Mouse (Mus musculus) central nervous system, embryonic 11.5 days (tissue): ENCODE results near the gene Vmn1r27. TPM values are rescaled to one million over a fixed set of nuclear protein-coding genes. Genes with fewer than 3 reads are reported as not detected.

Source experiments
- polyA plus RNA-seq: library from polyadenylated mRNA; depleted of rRNA; stranded (reverse); fragments of >200 nt; gene quantifications from 2 replicates; pipeline ENCODE4 v1.2.3, GENCODE M21; 2012; rRNA removed

Vmn1r27 gene
- polyA plus RNA-seq: not detected in 2 replicates

DNA sequence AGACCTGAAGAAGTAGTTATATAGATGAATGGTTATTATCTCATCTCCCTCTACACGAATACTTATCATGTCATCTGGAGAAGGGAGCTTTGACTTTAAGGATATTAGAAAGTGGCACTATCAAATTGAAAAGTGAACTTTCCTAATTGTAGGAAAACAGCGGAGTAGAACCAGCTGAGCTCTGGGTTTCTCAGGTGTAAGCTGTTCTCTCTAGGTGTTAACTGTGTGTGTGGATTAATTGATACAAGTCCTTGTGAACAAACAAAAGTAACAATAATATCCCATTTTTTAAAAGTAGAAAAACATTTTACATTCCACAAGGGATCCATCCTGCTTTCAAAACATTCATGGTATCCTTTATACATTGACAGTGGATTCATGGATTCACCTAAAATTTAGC is at the start of gene Vmn1r27:
Gene Vmn1r27, minus strand, starts transcription at position 101 of the 400 bp plus-strand sequence.

DNA sequence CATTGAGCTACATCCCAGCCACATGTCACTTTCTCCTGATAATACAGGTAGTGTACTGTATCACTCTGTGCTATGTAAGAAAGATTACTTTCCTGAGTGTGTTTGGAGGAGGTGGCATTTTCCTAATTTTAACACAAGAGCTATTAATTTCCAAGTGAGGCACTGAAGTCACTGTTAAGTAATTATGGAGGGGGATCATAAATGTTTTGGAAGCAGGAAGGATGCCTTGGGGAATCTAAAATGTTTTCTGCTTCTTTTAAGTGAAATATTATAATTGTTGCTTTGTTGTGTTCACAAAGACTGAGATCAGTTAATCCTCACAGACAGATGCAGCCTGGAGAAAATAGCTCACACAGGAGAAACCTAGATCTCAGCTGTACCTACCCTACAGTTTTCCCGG is 43.1 kb upstream of the Vmn1r27 start, which contains the start of gene Vmn1r28:
Gene Vmn1r28, plus strand, starts transcription at position 301 of the 400 bp plus-strand sequence.

Other genes starting within 250 kb of the Vmn1r27 start
- not detected in 2 replicates for gene Vmn1r25, start 238.0 kb downstream of the Vmn1r27 start, polyA plus RNA-seq
- gene Vmn1r26, start 203.7 kb downstream of the Vmn1r27 start, polyA plus RNA-seq: not detected in 2 replicates
- gene Vmn1r28, start 43.2 kb upstream of the Vmn1r27 start, polyA plus RNA-seq: not detected in 2 replicates
- not detected in 2 replicates for gene Vmn1r29, start 82.7 kb upstream of the Vmn1r27 start, polyA plus RNA-seq
- gene Vmn1r30, start 224.6 kb upstream of the Vmn1r27 start, polyA plus RNA-seq: not detected in 2 replicates